Mouse (Mus musculus): ENCODE measurements at regions not wholly inside any gene's neighbourhood (a gene's known extent, or its start where the extent isn't known, plus 50 kb on each side); places are given as distances from the start of the nearest gene placed in this dataset.

DNA sequence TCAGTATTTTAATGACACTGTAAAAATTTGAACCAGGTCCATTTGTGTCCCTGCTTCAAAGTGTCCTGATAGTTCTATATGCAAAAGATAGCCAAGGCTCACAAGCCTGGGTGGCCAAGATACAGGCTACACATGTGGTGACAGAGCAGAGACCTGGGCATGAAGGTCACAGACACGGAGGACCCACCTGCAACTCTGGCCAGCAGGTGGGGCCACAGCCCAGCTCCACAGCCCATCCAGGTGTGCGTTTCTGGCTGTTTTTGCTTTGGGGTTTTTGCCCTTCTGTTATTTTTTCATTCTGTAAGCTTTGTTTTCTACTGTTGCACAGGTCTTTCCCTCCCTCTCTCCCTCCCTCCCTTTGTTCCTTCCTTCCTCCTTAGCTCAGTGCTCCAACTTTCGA is 399.4 kb upstream of the Rora start:
- peak; percentile 34 for DNase-seq

GRCm38 (mm10) chr9:68268551-68268950 is 385.0 kb upstream of the Rora start:
- no peak for DNase-seq

GRCm38 (mm10) chr9:68302232-68302925 is 351.2 kb upstream of the Rora start:
- peak; percentile 68 for DNase-seq

DNA sequence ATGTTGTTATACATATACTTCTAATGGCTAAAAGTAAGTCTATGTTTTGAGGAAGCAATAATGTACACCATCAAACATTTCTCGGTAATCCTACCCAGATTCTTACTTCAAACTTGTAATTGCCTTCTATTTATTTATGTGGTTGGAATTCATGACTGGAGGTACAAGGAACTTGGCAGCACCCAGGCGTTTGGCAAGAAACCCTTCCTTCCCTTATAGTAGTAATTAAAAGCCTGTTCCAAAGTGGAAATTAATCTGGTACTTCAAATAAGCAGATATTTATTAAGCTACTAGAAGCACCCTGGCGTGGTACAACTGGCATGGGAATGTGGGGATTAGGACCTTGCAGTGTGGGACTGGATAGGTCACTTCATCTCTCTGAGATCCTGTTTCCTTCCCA is 322.9 kb upstream of the Rora start:
- no peak for DNase-seq

- DNase-seq = no peak
Observed at GRCm38 (mm10) chr9:68340921-68341320, 312.7 kb upstream of the Rora start.

DNA sequence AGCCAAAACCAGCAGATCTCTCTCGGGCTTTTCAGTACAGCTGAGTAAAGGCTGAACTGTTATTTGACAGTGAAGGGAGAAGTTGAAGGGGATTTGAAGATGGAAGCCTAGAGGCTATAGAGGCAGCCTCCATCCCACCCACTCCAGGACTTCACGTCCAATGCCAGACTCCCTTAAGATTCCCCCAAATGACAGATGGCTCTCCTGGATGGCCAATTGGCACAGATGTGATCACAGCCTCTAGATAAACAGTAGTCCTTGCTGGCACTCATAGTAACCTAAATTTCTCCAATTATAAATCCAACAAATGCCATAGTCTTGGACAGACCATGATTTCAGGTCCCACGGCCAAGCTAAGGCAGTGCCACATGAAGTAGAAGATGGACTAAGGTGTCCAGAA is 312.1 kb upstream of the Rora start:
- no peak for DNase-seq

DNA sequence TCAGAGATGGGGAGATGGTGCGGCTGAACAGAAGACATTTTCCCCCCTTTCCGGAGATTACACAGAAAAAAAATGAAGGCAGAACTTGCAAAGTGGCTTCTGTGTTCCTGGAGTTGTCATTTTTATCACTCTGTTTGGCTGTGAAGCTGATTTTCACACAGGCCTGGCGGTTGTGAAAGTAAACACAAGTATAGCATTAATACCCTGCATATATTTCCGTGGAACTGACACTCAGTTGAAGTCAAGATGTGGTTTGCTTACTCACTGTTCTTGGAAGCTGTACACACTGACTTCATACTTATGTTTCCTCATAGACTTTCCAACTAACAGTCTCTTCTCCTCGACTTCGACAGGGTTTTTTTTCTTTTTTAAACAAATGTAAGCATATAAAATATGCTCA is 306.2 kb upstream of the Rora start:
- no peak for DNase-seq

DNA sequence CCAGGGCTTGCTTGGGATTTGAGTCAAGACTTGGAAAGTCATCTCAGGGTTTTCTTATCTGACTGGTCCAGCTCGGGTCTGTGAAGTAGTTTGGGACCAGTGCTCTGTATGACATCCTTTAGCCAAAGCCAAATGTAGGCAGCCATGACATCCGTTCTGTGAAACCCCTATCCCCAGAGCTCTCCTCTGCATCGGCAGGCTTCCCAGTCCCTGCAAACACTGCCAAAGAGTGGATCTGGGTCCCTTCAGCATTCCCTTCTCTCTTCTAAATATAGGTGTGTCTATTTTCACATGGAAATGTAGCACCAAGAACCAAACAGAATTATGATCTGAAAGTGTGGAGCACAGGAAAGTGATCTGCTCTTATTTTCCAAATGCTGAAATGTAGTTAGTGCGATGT is 302.1 kb upstream of the Rora start:
- no peak for DNase-seq

DNA sequence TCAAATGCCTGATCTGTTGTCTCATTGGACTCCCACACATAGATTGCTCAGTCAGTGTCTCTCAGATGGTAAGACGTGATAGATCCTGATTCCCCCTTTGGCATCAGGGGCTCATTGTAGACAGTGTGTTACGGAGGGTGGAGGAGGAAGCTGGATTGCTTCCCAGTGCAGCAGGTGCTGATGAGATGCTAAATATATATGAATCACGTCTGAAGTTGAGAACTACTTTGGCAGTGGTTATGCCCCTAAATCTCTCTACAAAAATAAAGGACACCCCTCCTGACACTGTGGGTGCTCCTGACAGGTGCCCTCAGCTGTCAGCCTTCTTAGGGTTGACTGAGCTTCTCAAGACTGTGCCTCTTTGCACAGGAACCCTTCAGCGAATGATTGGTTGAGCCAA is 299.1 kb upstream of the Rora start:
- DNase-seq = no peak

GRCm38 (mm10) chr9:68356078-68356477 is 297.5 kb upstream of the Rora start:
- DNase-seq = no peak

GRCm38 (mm10) chr9:68357231-68357630 is 296.4 kb upstream of the Rora start:
- no peak for DNase-seq

DNA sequence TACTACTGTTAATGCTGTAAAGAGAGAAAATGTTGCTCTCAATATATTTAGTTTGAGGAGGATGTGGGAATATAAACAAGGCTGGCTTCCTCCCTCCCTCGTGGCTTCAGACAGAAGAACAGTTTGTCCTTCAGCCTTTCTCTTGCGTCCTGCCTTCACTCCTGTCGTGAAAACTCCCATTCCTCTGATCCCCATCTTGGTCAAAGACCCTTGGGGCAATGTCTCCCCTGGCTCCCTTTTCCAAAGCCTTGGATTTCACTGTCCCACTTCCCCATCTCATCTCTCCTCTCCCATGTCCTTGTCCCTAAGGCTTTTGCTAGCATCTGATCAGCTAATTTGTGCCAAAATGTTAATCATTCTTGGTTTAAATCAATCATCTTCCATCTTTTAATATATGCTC is 286.6 kb upstream of the Rora start:
- no peak for DNase-seq

DNA sequence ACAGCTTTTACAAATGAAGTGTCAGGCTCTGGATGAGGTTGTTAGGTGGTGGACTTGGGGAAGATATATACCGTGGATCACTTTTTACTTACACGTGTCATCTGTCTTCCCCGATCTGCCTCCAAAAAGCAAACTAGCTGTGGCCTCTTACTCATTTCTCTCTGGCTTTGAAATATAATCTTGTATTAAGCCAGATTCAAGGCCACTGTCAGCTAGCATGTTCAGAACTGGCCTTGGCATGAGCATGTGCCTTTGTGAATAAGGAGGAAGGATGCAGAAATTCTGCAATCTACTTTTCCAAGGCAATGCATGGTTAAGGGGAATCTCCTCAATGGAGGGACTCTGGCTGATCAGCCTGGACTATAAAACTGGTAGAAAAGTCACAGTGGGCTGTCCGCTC is 286.0 kb upstream of the Rora start:
- no peak for DNase-seq

GRCm38 (mm10) chr9:68372726-68373125 is 280.9 kb upstream of the Rora start:
- DNase-seq = peak; percentile 51

GRCm38 (mm10) chr9:68376222-68376621 is 277.4 kb upstream of the Rora start:
- no peak for DNase-seq

GRCm38 (mm10) chr9:68381871-68382270 is 271.7 kb upstream of the Rora start:
- no peak for DNase-seq

DNA sequence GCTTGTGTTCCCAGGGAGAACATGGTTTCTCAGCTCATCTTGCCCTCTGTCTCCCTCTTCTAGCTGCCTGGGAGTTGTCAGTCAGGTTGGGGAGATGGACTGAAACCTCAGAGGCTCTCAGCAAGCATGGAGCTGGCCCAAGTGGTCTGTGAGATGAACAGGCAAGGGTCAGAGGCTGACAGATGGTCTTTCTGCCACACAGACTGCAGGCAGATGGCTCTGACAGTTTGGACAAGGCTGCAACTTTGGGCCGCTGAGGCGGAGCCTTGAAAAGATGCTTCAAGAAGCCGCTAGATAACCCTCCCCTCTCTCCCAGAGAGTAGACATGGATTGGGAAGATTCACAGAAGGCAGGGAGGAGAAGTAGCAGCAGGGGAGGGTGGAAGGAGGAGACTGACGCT is 252.7 kb upstream of the Rora start:
- DNase-seq = no peak

GRCm38 (mm10) chr9:68402176-68402845 is 251.3 kb upstream of the Rora start:
- no peak for DNase-seq

DNA sequence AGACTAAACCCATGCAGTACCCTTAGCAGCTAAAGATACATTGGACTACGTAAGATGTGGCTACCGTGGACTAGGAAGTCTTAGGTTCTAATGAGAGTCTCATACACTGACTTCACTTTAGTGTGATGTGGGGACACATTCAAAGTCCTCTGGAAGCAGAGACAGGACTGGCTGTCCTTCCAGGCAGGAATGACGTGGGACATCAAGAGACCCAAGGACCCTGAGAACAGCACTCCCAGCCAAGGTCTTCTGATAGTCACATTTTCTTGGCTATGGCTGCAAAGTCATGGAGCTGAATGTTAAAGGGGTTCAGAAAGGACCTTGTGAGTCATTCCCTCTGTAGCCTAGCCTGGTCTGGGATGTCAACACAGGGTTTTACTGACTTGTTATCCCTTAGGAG is 250.6 kb upstream of the Rora start:
- DNase-seq = no peak

GRCm38 (mm10) chr9:68403516-68403915 is 250.1 kb upstream of the Rora start:
- DNase-seq = no peak

- DNase-seq = no peak
Observed at GRCm38 (mm10) chr9:68409786-68410185, 243.8 kb upstream of the Rora start.

GRCm38 (mm10) chr9:68426286-68426685 is 227.3 kb upstream of the Rora start:
- DNase-seq = no peak

DNA sequence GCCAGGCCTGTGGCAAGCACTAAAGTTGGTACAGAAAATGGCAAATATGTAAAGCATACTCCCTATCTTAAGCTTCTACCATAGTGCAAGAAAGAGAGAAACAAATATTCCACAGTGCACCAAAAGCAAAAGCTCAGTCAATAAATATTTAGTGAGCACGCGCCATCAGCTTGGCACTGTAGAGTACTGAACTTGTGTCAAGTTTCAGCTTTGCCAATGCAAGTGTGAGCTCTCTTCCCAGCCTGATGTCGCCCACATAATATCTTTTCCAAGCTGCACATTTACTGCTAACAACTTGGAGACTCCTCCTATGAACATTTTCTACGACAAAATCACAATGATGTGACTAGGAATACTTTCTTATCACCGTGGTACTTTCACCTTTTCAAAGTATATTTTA is 190.8 kb upstream of the Rora start:
- DNase-seq = no peak

GRCm38 (mm10) chr9:68463637-68464304 is 189.8 kb upstream of the Rora start:
- no peak for DNase-seq

All from kidney, postnatal 10 days (tissue).